Mouse (Mus musculus): ENCODE measurements around the gene Serpina7. TPM values are rescaled to one million over a fixed set of nuclear protein-coding genes. Genes with fewer than 3 reads are reported as not detected.

Serpina7 gene
- polyA plus RNA-seq (2015; fragmentation: Nextera tagmentation; extraction: Ambion mirVana): not detected in 2 replicates

DNA sequence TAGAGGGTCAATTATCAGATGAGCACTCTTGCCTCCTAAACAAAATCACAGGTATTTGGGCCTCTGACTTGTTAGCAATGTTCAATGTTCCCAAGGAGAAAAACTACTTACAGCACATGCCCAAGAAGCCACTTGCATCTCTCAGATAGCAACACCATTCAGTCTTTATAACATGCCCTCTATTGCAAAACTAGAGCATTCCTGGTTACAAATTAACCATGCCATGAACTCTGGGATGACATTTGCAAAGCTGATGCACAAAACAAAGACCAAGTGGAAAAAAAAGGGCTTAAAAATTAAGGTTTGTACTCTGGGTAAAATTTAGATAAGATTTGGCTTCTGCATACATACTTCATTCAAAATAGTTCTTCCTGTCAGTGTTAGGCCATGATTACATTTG lies at the start of gene Serpina7:
TSS of gene Serpina7 (minus strand) at position 160 of the 400 bp plus-strand sequence.
- Histone ChIP-seq H3K9me3 (replicated peaks) (no peaks in the 10 kb centered on the region), H3K36me3 (no peaks in the 10 kb centered on the region), H3K4me2 (no peak within 1 kb of the TSS), H3K27ac (replicated peaks) (no peak within 1 kb of the TSS), H3K27me3 (replicated peaks) (no peaks in the 10 kb centered on the region), H3K4me3 (replicated peaks) (no peak within 1 kb of the TSS), H3K9ac (replicated peaks) (no peak within 1 kb of the TSS), H3K4me1 (no peaks in the 10 kb centered on the region)
- no peak for ATAC-seq (ENCODE audit: low FRiP score)

DNA sequence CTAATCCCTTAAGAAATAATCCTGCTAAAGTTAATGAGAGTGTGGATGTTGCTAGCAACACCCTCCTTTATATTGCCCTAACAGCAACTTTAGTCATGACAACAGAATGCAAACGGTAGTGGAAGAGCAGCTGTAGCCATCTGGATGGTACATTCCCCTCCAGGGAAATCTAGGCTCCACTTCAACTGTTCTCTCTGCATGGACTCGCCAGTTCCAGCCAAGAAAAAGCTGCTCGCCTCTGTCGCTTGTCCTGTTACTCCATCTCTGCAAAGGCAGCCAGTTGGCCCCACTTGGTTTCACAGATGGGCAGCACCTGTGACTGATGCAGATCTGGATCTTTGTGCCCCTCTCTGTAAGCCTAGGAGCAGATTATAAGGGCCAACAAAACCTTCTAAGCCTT lies 49.0 kb upstream of the Serpina7 start:
- 70% methylated on average over 4 of the region's 4 CpGs for WGBS
- Histone ChIP-seq H3K4me1 (no peaks in the 10 kb centered on the region), H3K27me3 (replicated peaks) (no peaks in the 10 kb centered on the region), H3K9me3 (replicated peaks) (no peaks in the 10 kb centered on the region), H3K27ac (replicated peaks) (no peak overlapping the region), H3K9ac (replicated peaks) (no peak overlapping the region), H3K4me2 (no peak overlapping the region), H3K4me3 (replicated peaks) (no peak overlapping the region), H3K36me3 (no peaks in the 10 kb centered on the region)
- ATAC-seq (ENCODE audit: low FRiP score): no peak

DNA sequence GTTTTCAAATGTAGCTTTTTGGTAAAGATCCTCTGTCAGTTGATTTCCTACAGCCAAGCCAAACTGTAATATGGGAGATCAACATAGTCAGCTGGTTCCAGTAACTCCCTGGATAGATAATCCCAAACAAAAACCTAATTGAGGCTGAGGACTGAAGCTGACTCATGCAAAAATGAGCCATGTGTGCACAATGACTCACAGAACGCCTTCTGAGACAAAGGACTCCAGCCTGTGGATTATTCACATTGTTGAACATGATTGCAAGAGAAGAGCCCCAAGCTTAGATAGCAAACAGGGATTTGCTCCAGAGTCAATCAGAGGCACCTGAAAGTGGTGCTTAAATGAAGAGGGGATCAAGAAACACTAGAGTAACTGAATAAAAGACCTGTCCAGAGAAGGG lies 12.2 kb upstream of the Serpina7 start:
- WGBS: 59% methylated on average over 1 of the region's 1 CpGs
- no peak for ATAC-seq (ENCODE audit: low FRiP score)
- no peaks in the 10 kb centered on the region for H3K27me3 ChIP-seq (replicated peaks)
- H3K9me3 ChIP-seq (replicated peaks): no peaks in the 10 kb centered on the region
- no peak overlapping the region for H3K4me2 ChIP-seq
- no peak overlapping the region for H3K9ac ChIP-seq (replicated peaks)
- H3K36me3 ChIP-seq: no peaks in the 10 kb centered on the region
- H3K4me3 ChIP-seq (replicated peaks): no peak overlapping the region
- no peak overlapping the region for H3K27ac ChIP-seq (replicated peaks)
- H3K4me1 ChIP-seq: no peaks in the 10 kb centered on the region

DNA sequence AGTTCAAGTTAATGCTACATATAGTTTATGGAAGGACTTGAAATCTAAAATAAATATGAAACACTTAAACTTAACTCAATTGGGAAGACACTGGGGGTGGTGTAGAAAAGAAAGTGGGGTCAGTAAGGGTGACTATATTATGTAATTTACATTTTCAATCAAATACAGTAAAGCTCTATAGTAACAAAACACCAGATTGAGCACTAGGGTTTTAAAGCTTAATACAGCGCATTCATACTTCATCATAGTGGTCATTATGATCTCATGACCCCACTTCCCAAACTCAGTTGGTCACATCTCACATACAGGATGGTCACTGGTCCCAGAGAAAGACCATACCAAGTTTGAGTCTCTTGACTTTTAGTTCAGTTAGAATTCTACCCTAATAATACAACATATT lies 907 bp upstream of the Serpina7 start, which contains the start of gene 4930513O06Rik:
TSS of gene 4930513O06Rik (plus strand) at position 301 of the 400 bp plus-strand sequence.
- Histone ChIP-seq H3K4me3 (replicated peaks) (no peak within 1 kb of the TSS), H3K27me3 (replicated peaks) (no peaks in the 10 kb centered on the region), H3K36me3 (no peaks in the 10 kb centered on the region), H3K9ac (replicated peaks) (no peak within 1 kb of the TSS), H3K4me2 (no peak within 1 kb of the TSS), H3K4me1 (no peaks in the 10 kb centered on the region), H3K9me3 (replicated peaks) (no peaks in the 10 kb centered on the region), H3K27ac (replicated peaks) (no peak within 1 kb of the TSS)
- WGBS: 96% methylated on average over 1 of the region's 1 CpGs
- ATAC-seq (ENCODE audit: low FRiP score): no peak

DNA sequence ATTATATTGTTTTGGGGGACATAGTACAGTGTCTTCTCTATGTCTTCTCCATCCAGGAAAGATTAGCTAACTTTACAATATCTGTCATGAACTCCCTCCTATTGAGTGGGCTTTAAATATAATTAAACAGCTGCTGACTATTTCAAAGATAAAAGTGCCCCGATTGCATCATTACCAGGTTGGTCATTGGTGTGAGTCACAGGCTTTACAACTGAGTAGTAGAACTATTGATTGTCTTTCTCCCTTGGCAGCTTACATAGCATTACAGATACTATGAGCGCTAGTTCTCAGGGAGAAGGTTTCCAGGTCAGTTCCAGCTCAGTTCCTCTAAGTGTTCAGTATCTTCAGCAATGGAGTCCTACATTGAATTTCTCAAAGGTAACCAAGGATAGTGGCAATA lies 6.5 kb downstream of the Serpina7 start:
- Histone ChIP-seq H3K36me3 (no peaks in the 10 kb centered on the region), H3K9me3 (replicated peaks) (no peaks in the 10 kb centered on the region), H3K27ac (replicated peaks) (no peak overlapping the region), H3K4me3 (replicated peaks) (no peak overlapping the region), H3K9ac (replicated peaks) (no peak overlapping the region), H3K27me3 (replicated peaks) (no peaks in the 10 kb centered on the region), H3K4me2 (no peak overlapping the region), H3K4me1 (no peaks in the 10 kb centered on the region)
- ATAC-seq (ENCODE audit: low FRiP score): no peak
- 95% methylated on average over 2 of the region's 2 CpGs for whole genome bisulfite sequencing

DNA sequence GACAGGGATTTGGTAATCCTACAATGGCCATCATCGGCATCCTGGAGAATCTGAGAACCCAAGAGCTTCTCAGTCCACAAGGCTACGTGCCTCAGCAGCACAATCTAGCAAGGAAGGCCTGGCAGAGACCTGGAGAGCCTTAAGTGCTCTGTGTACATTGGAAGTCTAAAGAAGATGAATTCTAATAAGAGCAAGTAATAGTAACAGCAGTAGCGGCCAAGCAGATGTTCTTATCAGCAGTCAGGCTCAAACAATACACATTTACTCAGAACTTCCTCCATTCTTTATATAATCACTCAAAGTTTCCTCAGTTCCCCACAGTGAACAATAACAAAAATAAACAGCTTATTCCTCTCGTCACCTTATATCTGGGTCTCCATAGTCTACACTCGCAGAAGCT lies 21.0 kb downstream of the Serpina7 start:
- Histone ChIP-seq H3K4me3 (replicated peaks) (no peak overlapping the region), H3K4me1 (no peaks in the 10 kb centered on the region), H3K9ac (replicated peaks) (no peak overlapping the region), H3K4me2 (no peak overlapping the region), H3K27ac (replicated peaks) (no peak overlapping the region), H3K27me3 (replicated peaks) (no peaks in the 10 kb centered on the region), H3K36me3 (no peaks in the 10 kb centered on the region), H3K9me3 (replicated peaks) (no peaks in the 10 kb centered on the region)
- WGBS: 93% methylated on average over 5 of the region's 5 CpGs
- ATAC-seq (ENCODE audit: low FRiP score): no peak

DNA sequence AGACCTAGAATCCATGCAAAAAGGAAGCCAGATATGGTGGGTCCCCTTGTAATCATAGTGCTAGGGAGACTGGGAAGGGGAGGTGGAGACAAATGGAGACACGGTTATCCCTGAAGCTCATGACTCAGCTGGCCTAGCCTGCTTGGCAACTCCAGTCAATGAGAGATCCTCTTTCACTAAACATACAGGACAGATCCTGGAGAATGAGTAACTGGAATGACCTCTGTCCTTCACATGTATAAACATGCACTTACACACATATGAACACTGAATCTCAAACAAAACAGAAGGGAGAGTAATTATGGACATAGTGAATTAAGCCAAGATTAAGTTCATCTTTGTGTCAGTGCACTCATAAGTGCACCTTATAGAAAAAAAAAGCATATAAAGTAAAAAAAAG lies 31.9 kb downstream of the Serpina7 start:
- H3K36me3 ChIP-seq: no peaks in the 10 kb centered on the region
- no peaks in the 10 kb centered on the region for H3K27me3 ChIP-seq (replicated peaks)
- WGBS: 63% methylated on average over 1 of the region's 1 CpGs
- H3K9me3 ChIP-seq (replicated peaks): no peaks in the 10 kb centered on the region
- H3K27ac ChIP-seq (replicated peaks): no peak overlapping the region
- ATAC-seq (ENCODE audit: low FRiP score): no peak
- H3K4me3 ChIP-seq (replicated peaks): no peak overlapping the region
- no peaks in the 10 kb centered on the region for H3K4me1 ChIP-seq
- no peak overlapping the region for H3K9ac ChIP-seq (replicated peaks)
- H3K4me2 ChIP-seq: no peak overlapping the region

DNA sequence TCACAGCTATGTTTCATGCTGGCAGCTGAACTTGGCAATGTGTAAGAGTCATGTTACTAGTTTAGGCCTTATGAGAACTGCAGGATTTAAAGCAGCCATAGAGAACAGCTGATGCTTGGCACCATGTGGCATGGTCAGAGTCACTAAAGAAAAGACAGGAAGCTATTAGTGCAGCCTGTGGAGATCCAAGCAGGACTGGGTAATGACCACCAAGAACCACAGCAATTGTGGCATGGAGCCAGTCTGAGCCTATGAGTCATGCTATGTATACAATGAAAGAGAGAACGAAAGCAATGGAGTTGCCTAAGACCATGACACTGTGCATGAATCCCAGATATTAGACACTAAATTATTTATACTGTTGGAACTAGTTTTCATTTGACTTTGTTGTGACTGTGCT lies 33.1 kb downstream of the Serpina7 start:
- no peak overlapping the region for H3K27ac ChIP-seq (replicated peaks)

DNA sequence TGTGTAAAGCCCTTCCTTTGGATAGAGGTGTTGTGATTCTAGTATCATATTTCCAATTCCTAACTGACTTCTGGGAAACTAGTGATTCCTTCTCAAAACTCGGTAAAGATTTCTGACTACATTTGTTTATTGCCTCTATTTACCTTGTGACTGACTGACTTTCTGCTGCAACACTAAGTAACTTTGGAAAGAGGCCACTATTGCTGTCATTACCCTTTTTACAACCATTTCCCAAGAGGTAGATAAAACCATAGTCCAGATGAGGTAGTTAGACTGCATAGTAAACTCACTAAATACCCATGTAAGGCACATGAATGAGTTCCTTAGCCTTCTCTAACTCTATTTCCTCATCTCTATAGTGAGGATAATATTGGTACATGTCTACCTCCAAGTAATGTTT lies 43.9 kb downstream of the Serpina7 start:
- Histone ChIP-seq H3K36me3 (no peaks in the 10 kb centered on the region), H3K27ac (replicated peaks) (no peak overlapping the region), H3K4me2 (no peak overlapping the region), H3K4me3 (replicated peaks) (no peak overlapping the region), H3K9ac (replicated peaks) (no peak overlapping the region), H3K9me3 (replicated peaks) (no peaks in the 10 kb centered on the region), H3K27me3 (replicated peaks) (no peaks in the 10 kb centered on the region), H3K4me1 (no peaks in the 10 kb centered on the region)
- no peak for ATAC-seq (ENCODE audit: low FRiP score)
- 57% methylated on average over 1 of the region's 1 CpGs for WGBS

More for the DNA sequence above, 33.1 kb downstream of the Serpina7 start:
- no peak for ATAC-seq (ENCODE audit: low FRiP score)
- H3K4me3 ChIP-seq (replicated peaks): no peak overlapping the region
- H3K27me3 ChIP-seq (replicated peaks): no peaks in the 10 kb centered on the region
- WGBS: 74% methylated on average over 1 of the region's 1 CpGs
- H3K9me3 ChIP-seq (replicated peaks): no peaks in the 10 kb centered on the region
- no peak overlapping the region for H3K9ac ChIP-seq (replicated peaks)
- no peak overlapping the region for H3K4me2 ChIP-seq
- no peaks in the 10 kb centered on the region for H3K36me3 ChIP-seq
- H3K4me1 ChIP-seq: no peaks in the 10 kb centered on the region

DNA sequence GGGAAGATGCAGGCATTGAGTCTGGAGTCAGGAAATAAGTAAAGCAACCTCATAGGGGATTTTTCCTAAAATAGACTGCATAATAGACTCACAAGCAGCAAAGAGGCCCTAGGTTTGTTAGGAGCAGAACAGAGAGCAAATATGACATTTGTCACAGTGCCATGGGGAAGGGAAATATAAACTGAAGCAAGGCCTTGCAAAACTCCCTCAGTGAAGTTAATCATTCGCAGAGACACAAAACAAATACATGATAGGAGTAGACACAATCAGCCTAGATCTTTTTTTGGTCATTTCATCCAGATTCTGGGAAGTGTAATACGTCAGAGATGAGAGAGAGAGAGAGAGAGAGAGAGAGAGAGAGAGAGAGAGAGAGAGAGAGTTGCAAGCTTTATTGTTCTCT lies 45.7 kb downstream of the Serpina7 start:
- no peak for ATAC-seq (ENCODE audit: low FRiP score)
- WGBS: 75% methylated on average over 2 of the region's 2 CpGs
- H3K27me3 ChIP-seq (replicated peaks): no peaks in the 10 kb centered on the region
- H3K4me3 ChIP-seq (replicated peaks): no peak overlapping the region
- H3K9ac ChIP-seq (replicated peaks): no peak overlapping the region
- H3K36me3 ChIP-seq: no peaks in the 10 kb centered on the region
- no peaks in the 10 kb centered on the region for H3K4me1 ChIP-seq
- H3K4me2 ChIP-seq: no peak overlapping the region
- H3K27ac ChIP-seq (replicated peaks): no peak overlapping the region
- no peaks in the 10 kb centered on the region for H3K9me3 ChIP-seq (replicated peaks)

DNA sequence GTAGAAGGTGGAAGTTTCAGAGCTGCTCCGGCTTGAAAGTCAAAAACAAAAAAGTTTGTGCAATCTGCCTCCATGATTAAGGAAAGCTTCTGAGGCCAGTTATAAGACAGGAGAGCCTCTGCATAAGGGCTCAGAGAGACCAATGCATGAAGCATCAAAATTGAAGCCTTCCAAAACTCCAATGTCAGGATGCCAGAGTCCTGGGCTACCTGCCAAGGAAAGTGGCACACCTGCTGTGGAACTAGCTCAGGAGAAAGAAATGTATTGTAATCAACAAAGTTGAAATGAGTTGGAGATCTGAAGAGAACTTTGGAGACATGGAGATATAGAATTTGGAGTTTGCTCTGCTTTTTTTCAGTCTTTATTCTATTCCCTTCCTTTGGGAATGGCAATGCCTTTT lies 47.4 kb downstream of the Serpina7 start:
- no peaks in the 10 kb centered on the region for H3K9me3 ChIP-seq (replicated peaks)
- H3K27me3 ChIP-seq (replicated peaks): no peaks in the 10 kb centered on the region
- H3K4me2 ChIP-seq: no peak overlapping the region
- no peak overlapping the region for H3K9ac ChIP-seq (replicated peaks)
- no peaks in the 10 kb centered on the region for H3K4me1 ChIP-seq
- H3K27ac ChIP-seq (replicated peaks): no peak overlapping the region
- no peak for ATAC-seq (ENCODE audit: low FRiP score)
- H3K36me3 ChIP-seq: no peaks in the 10 kb centered on the region
- WGBS: 97% methylated on average over 1 of the region's 1 CpGs
- H3K4me3 ChIP-seq (replicated peaks): no peak overlapping the region
